Mouse (Mus musculus): Measurements from ENCODE around the gene Thrb. TPM values are rescaled to one million over a fixed set of nuclear protein-coding genes. Genes with fewer than 3 reads are reported as not detected.

The Thrb gene
- polyA plus RNA-seq, 1 experiment = 0.65 TPM

DNA sequence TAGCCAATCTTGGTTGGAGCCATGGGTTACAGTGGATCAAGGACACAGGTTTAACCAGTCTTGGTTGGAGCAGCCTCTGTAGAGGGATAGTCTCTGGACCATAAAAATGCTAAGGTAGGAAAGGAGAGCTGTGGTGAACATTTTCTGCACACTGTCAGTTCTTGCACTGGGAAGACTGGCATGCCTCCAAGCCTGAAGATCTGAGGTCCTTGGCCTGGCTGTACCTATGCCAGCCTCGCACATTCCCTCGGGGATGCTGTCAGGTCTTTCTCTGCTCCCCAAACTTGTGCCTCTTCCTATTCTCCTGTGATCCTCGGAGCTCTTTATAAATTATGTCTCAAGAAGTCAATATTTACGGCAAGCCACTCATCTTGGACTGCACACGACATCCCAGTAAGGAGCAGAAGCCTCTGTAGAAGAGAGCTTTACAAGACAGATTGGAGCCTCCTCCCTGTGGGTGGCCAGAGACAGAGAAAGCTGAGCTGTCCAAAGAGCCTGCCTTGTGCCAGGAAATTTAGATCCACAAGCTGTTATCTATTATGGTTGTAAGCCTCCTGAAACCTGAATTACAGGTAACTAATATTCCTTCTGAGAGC lies 199.8 kb downstream of the Thrb start:
- Histone ChIP-seq H3K27me3 (ENCODE audit: control insufficient read depth, insufficient read depth, low read length) (no peaks in the 10 kb centered on the region), H3K4me1 (ENCODE audit: control insufficient read depth, insufficient read depth, insufficient read length) (no peaks in the 10 kb centered on the region), H3K36me3 (ENCODE audit: control insufficient read depth, insufficient read depth, low read length) (no peaks in the 10 kb centered on the region), H3K27ac (ENCODE audit: insufficient read depth, low read length) (no peak overlapping the region), H3K4me3 (ENCODE audit: extremely low read depth, insufficient read depth, insufficient read length) (no peak overlapping the region)
- no peak for TF ChIP-seq CTCF (IDR thresholded peaks at IDR 0.05; ENCODE audit: extremely low read depth, insufficient read depth, insufficient read length, insufficient replicate concordance)
- TF ChIP-seq POLR2A (IDR thresholded peaks at IDR 0.05; ENCODE audit: low read depth, low read length) = no peak
- no peak for DNase-seq (ENCODE audit: low read depth in 1 of 2, low spot score in 2 of 2)
- WGBS = 82% methylated on average over 5 of the region's 5 CpGs

- 91% methylated on average over 3 of the region's 3 CpGs for WGBS
- no peak overlapping the region for H3K4me3 ChIP-seq (ENCODE audit: extremely low read depth, insufficient read depth, insufficient read length)
- no peaks in the 10 kb centered on the region for H3K27me3 ChIP-seq (ENCODE audit: control insufficient read depth, insufficient read depth, low read length)
- no peaks in the 10 kb centered on the region for H3K4me1 ChIP-seq (ENCODE audit: control insufficient read depth, insufficient read depth, insufficient read length)
- DNase-seq (ENCODE audit: low read depth in 1 of 2, low spot score in 2 of 2) = no peak
- H3K36me3 ChIP-seq (ENCODE audit: control insufficient read depth, insufficient read depth, low read length) = no peaks in the 10 kb centered on the region
- TF ChIP-seq CTCF (IDR thresholded peaks at IDR 0.05; ENCODE audit: extremely low read depth, insufficient read depth, insufficient read length, insufficient replicate concordance) (no peak), POLR2A (IDR thresholded peaks at IDR 0.05; ENCODE audit: low read depth, low read length) (no peak)
- H3K27ac ChIP-seq (ENCODE audit: insufficient read depth, low read length) = no peak overlapping the region
Observed at GRCm38 (mm10) chr14:17862651-17863050, 202.6 kb downstream of the Thrb start.

DNA sequence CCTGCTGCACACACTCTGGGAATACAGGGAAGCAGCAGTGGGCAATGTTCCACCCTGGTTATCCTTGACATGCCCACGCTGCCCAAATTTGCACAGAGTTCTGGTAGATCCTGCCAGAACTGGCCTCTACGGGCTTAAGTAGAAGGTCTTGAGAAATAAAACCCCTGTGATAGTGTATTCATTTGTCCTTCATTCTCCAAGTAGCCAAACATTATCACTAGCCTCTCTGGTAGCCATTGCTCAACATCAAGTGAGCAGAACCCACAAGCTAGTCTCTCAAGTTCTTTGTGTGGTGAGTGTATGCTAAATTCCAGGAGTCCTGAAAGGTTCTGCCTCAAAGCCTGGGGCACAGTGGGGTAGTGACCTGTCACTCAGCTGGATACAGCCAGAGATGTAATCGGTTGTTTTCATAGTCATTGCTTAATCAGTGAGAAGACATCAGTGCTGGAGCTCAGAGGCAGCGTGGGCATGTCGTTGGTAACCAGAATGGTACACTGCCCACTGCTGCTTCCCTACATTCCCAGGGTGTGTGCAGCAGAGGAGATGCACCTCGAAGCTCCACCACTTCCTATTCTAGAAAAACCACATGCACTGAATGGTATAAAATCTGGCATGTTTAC lies 203.8 kb downstream of the Thrb start:
- no peaks in the 10 kb centered on the region for H3K27me3 ChIP-seq (ENCODE audit: control insufficient read depth, insufficient read depth, low read length)
- no peaks in the 10 kb centered on the region for H3K36me3 ChIP-seq (ENCODE audit: control insufficient read depth, insufficient read depth, low read length)
- H3K4me3 ChIP-seq (ENCODE audit: extremely low read depth, insufficient read depth, insufficient read length) = no peak overlapping the region
- no peak for DNase-seq (ENCODE audit: low read depth in 1 of 2, low spot score in 2 of 2)
- no peak overlapping the region for H3K27ac ChIP-seq (ENCODE audit: insufficient read depth, low read length)
- TF ChIP-seq POLR2A (IDR thresholded peaks at IDR 0.05; ENCODE audit: low read depth, low read length) = no peak
- no peak for TF ChIP-seq CTCF (IDR thresholded peaks at IDR 0.05; ENCODE audit: extremely low read depth, insufficient read depth, insufficient read length, insufficient replicate concordance)
- WGBS = 55% methylated on average over 6 of the region's 6 CpGs
- no peaks in the 10 kb centered on the region for H3K4me1 ChIP-seq (ENCODE audit: control insufficient read depth, insufficient read depth, insufficient read length)

DNA sequence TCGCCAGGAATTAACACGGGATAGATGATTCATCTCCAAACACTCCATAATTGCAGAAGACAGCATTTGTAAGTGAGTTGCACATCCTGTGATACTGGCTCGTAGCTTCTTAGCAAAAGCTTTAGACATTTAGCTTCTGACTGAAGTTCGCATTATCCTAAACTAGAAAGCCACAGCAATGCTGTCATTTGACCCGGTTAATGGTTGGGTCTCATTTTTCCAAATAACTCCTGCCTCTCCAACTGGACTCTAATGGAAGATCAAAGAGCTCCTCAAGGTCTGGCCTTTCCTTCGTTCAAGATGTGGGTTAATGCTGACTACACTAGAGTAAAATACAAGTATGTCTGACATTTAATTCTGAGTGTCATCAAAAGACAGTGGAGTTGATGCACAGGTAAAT lies 208.3 kb downstream of the Thrb start:
- H3K27ac ChIP-seq (ENCODE audit: insufficient read depth, low read length) = no peak overlapping the region
- H3K36me3 ChIP-seq (ENCODE audit: control insufficient read depth, insufficient read depth, low read length) = no peaks in the 10 kb centered on the region
- DNase-seq (ENCODE audit: low read depth in 1 of 2, low spot score in 2 of 2) = no peak
- H3K27me3 ChIP-seq (ENCODE audit: control insufficient read depth, insufficient read depth, low read length) = no peaks in the 10 kb centered on the region
- TF ChIP-seq POLR2A (IDR thresholded peaks at IDR 0.05; ENCODE audit: low read depth, low read length) (no peak), CTCF (IDR thresholded peaks at IDR 0.05; ENCODE audit: extremely low read depth, insufficient read depth, insufficient read length, insufficient replicate concordance) (no peak)
- no peaks in the 10 kb centered on the region for H3K4me1 ChIP-seq (ENCODE audit: control insufficient read depth, insufficient read depth, insufficient read length)
- WGBS = 87% methylated on average over 6 of the region's 6 CpGs
- H3K4me3 ChIP-seq (ENCODE audit: extremely low read depth, insufficient read depth, insufficient read length) = no peak overlapping the region

GRCm38 (mm10) chr14:17875946-17876345 lies 215.9 kb downstream of the Thrb start:
- Histone ChIP-seq H3K27me3 (ENCODE audit: control insufficient read depth, insufficient read depth, low read length) (no peaks in the 10 kb centered on the region), H3K27ac (ENCODE audit: insufficient read depth, low read length) (no peak overlapping the region), H3K4me1 (ENCODE audit: control insufficient read depth, insufficient read depth, insufficient read length) (no peaks in the 10 kb centered on the region), H3K4me3 (ENCODE audit: extremely low read depth, insufficient read depth, insufficient read length) (no peak overlapping the region), H3K36me3 (ENCODE audit: control insufficient read depth, insufficient read depth, low read length) (no peaks in the 10 kb centered on the region)
- no peak for TF ChIP-seq CTCF (IDR thresholded peaks at IDR 0.05; ENCODE audit: extremely low read depth, insufficient read depth, insufficient read length, insufficient replicate concordance)
- WGBS = 29% methylated on average over 2 of the region's 2 CpGs
- no peak for DNase-seq (ENCODE audit: low read depth in 1 of 2, low spot score in 2 of 2)

DNA sequence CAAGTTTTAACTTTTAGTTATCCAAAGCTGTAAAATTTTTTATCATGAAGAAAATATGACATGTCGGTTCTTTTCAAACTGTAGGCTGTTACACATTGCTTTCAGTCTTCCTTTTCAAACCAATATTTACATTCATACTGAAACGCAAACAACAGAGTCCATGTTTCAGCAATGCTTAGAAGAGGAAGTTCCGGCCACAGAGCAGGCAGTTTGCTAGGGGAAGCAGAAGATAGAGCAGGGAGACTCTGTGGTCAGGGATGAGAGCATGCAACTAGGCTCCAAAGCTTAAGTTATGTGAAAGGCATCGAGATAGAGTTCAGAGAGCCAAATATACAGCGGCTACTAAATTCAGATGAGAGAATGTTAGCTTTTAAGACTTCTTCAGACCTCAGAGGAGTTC lies 219.4 kb downstream of the Thrb start:
- H3K27ac ChIP-seq (ENCODE audit: insufficient read depth, low read length) = no peak overlapping the region

DNA sequence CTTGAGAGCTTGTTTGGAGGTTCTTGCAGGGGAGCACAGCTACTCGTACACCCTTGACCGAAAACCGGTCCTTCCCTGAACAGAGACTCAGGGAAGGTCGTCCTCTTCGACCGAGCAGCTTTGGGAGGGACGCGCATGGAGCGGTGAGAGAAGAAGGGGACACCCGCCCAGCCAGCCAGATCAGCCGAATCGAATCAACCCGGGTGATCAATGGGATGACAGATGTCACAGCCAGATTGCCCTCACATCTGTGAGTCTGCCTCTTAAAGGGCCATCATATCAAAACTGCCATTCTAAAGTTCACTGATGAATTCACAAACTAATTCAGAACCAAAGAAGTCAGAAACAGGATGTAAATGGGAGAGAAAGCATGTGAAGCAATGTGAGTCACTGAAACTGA lies 224.8 kb downstream of the Thrb start:
- no peaks in the 10 kb centered on the region for H3K4me1 ChIP-seq (ENCODE audit: control insufficient read depth, insufficient read depth, insufficient read length)
- H3K36me3 ChIP-seq (ENCODE audit: control insufficient read depth, insufficient read depth, low read length) = no peaks in the 10 kb centered on the region
- WGBS = 88% methylated on average over 13 of the region's 13 CpGs
- TF ChIP-seq CTCF (IDR thresholded peaks at IDR 0.05; ENCODE audit: extremely low read depth, insufficient read depth, insufficient read length, insufficient replicate concordance) = no peak
- TF ChIP-seq POLR2A (IDR thresholded peaks at IDR 0.05; ENCODE audit: low read depth, low read length) = no peak
- no peaks in the 10 kb centered on the region for H3K27me3 ChIP-seq (ENCODE audit: control insufficient read depth, insufficient read depth, low read length)
- no peak overlapping the region for H3K27ac ChIP-seq (ENCODE audit: insufficient read depth, low read length)
- H3K4me3 ChIP-seq (ENCODE audit: extremely low read depth, insufficient read depth, insufficient read length) = no peak overlapping the region
- no peak for DNase-seq (ENCODE audit: low read depth in 1 of 2, low spot score in 2 of 2)

More for the DNA sequence above, 219.4 kb downstream of the Thrb start:
- WGBS = 21% methylated on average over 5 of the region's 5 CpGs
- TF ChIP-seq POLR2A (IDR thresholded peaks at IDR 0.05; ENCODE audit: low read depth, low read length) = no peak
- TF ChIP-seq CTCF (IDR thresholded peaks at IDR 0.05; ENCODE audit: extremely low read depth, insufficient read depth, insufficient read length, insufficient replicate concordance) = no peak
- H3K4me3 ChIP-seq (ENCODE audit: extremely low read depth, insufficient read depth, insufficient read length) = no peak overlapping the region
- DNase-seq (ENCODE audit: low read depth in 1 of 2, low spot score in 2 of 2) = no peak
- no peaks in the 10 kb centered on the region for H3K27me3 ChIP-seq (ENCODE audit: control insufficient read depth, insufficient read depth, low read length)
- no peaks in the 10 kb centered on the region for H3K4me1 ChIP-seq (ENCODE audit: control insufficient read depth, insufficient read depth, insufficient read length)
- no peaks in the 10 kb centered on the region for H3K36me3 ChIP-seq (ENCODE audit: control insufficient read depth, insufficient read depth, low read length)
